Mouse (Mus musculus) embryonic fibroblast, embryonic 13.5 days (primary cell): ENCODE results near the gene Napa.

ENCODE experiments used
- CTCF ChIP-seq: IDR thresholded peaks from 2 replicates; pipeline ENCODE4 v1.5.1; 2011; ENCODE audit warnings: mild to moderate bottlenecking, control low read depth, low read length, moderate library complexity, borderline replicate concordance; ENCODE audit not compliant: insufficient read depth
- POLR2A ChIP-seq: IDR thresholded peaks from 2 replicates; pipeline ENCODE4 v1.6.1; 2011; ENCODE audit warnings: low read depth, mild to moderate bottlenecking, control low read depth, low read length, moderate library complexity

- TF ChIP-seq CTCF (no peak), POLR2A (no peak)
Measured at GRCm38 (mm10) chr7:16102686-16103226, 4.5 kb downstream of the Napa start.
